Mouse (Mus musculus): Measurements from ENCODE around the gene Mrtfa. TPM values are rescaled to one million over a fixed set of nuclear protein-coding genes. Genes with fewer than 3 reads are reported as not detected.

The Mrtfa gene
- polyA plus RNA-seq, 1 experiment from 2014 or later = 23.8 TPM

DNA sequence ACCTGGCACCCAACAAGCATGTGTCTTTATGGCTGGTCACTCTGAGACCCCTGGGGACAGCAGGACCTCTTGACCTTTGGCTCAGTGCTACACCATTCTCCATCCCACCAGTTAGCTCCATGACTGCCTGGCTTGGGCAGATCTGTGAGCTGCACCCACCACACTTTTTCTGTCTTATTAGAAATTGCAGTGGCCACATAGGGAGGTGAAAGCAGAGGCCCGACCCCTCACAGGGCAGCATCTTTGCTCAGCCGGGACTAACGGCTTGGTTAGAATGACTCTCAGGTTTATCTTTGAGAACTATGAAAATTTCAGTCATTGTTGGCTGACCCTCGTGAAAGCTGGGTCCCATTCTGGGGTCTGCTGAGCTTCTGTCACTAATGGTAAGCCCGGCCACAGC is 163.7 kb downstream of the Mrtfa start:
- WGBS = 74% methylated on average over 5 of the region's 5 CpGs
- Histone ChIP-seq H3K4me1 (ENCODE audit: control insufficient read depth, insufficient read depth, low read length) (no peaks in the 10 kb centered on the region), H3K27ac (ENCODE audit: low read depth, low read length) (no peak overlapping the region), H3K9me3 (ENCODE audit: control insufficient read depth, low read length) (no peaks in the 10 kb centered on the region), H3K4me3 (ENCODE audit: low read depth, low read length) (no peak overlapping the region), H3K4me2 (ENCODE audit: low read depth) (no peak overlapping the region), H3K27me3 (ENCODE audit: control insufficient read depth, insufficient read depth, low read length) (no peaks in the 10 kb centered on the region), H3K36me3 (ENCODE audit: control insufficient read depth, insufficient read depth, low read length) (no peaks in the 10 kb centered on the region), H3K9ac (ENCODE audit: low read length) (no peak overlapping the region)
- no peak for DNase-seq (ENCODE audit: low spot score)
- no peak for ATAC-seq (ENCODE audit: insufficient read depth, low FRiP score, low TSS enrichment)

DNA sequence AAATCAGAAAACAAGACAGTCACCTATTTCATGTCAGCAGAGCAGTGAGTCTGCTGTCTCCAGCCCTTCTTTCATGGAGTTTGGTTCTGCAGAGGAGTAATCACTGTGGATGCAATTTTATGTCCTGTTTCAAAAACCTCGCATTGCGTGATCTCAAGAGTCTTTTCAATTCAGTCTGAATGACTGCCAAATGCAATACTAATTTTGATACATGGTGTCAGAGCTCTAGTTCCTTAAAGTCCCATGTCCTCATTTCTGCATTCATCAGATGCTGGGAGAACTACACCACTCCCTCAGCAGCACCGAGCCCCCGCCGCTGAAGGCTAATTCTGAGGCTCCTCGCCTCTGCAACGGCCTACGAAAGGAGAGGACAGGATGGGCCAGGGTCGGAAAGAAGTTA is 166.7 kb downstream of the Mrtfa start:
- no peaks in the 10 kb centered on the region for H3K36me3 ChIP-seq (ENCODE audit: control insufficient read depth, insufficient read depth, low read length)
- H3K4me3 ChIP-seq (ENCODE audit: low read depth, low read length) = no peak overlapping the region
- H3K27me3 ChIP-seq (ENCODE audit: control insufficient read depth, insufficient read depth, low read length) = no peaks in the 10 kb centered on the region
- no peak overlapping the region for H3K9ac ChIP-seq (ENCODE audit: low read length)
- H3K4me2 ChIP-seq (ENCODE audit: low read depth) = no peak overlapping the region
- ATAC-seq (ENCODE audit: insufficient read depth, low FRiP score, low TSS enrichment) (no peak), DNase-seq (ENCODE audit: low spot score) (no peak)
- no peak overlapping the region for H3K27ac ChIP-seq (ENCODE audit: low read depth, low read length)
- H3K4me1 ChIP-seq (ENCODE audit: control insufficient read depth, insufficient read depth, low read length) = no peaks in the 10 kb centered on the region
- no peaks in the 10 kb centered on the region for H3K9me3 ChIP-seq (ENCODE audit: control insufficient read depth, low read length)
- 92% methylated on average over 9 of the region's 9 CpGs for WGBS

DNA sequence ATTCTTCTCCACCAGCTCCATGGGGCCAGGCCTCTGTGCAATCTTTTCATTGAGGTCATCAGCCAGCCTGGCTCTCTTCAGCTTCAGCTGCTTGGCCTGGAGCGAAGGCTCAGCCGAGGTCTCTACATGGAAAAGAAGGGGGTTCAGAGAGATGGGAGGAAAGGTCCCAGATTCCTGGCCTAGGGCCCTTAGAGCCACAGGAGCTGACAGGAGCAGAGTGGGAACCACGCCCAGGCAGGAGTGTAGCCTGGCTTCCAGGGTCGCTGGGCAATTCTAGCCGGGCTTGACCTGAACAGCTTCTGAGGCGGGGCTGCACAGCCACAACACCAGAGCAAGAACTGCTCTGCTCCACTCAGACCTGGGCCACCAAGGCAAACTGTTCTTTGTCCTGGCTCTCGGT is 168.1 kb downstream of the Mrtfa start:
- no peaks in the 10 kb centered on the region for H3K9me3 ChIP-seq (ENCODE audit: control insufficient read depth, low read length)
- H3K4me2 ChIP-seq (ENCODE audit: low read depth) = no peak overlapping the region
- ATAC-seq (ENCODE audit: insufficient read depth, low FRiP score, low TSS enrichment) (no peak), DNase-seq (ENCODE audit: low spot score) (no peak)
- no peak overlapping the region for H3K4me3 ChIP-seq (ENCODE audit: low read depth, low read length)
- no peak overlapping the region for H3K9ac ChIP-seq (ENCODE audit: low read length)
- peaks cover 6% of the 10 kb centered on the region for H3K36me3 ChIP-seq (ENCODE audit: control insufficient read depth, insufficient read depth, low read length)
- no peaks in the 10 kb centered on the region for H3K27me3 ChIP-seq (ENCODE audit: control insufficient read depth, insufficient read depth, low read length)
- WGBS = 90% methylated on average over 7 of the region's 7 CpGs
- H3K4me1 ChIP-seq (ENCODE audit: control insufficient read depth, insufficient read depth, low read length) = no peaks in the 10 kb centered on the region
- H3K27ac ChIP-seq (ENCODE audit: low read depth, low read length) = no peak overlapping the region

DNA sequence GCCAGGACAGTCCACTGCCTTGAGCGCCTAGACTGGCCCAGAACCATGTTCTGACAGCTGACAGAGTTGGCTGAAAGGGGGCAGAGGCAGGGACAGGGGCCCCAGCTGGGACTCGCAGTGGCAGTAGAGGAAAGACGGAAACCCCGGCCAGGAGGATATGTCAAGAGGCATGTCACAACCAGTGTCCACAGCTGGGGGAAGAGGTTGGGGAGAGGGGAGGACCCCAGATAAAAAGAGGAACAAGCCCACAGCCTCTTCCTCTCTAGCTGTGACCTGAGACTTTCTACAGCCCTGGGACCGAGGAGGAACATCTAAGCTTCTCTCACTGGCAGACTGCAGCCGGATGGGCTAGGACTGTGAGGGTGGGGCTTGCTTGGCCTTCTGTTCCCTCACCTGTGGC is 169.2 kb downstream of the Mrtfa start:
- Histone ChIP-seq H3K9ac (ENCODE audit: low read length) (no peak overlapping the region), H3K27ac (ENCODE audit: low read depth, low read length) (no peak overlapping the region), H3K4me3 (ENCODE audit: low read depth, low read length) (no peak overlapping the region), H3K27me3 (ENCODE audit: control insufficient read depth, insufficient read depth, low read length) (no peaks in the 10 kb centered on the region), H3K4me1 (ENCODE audit: control insufficient read depth, insufficient read depth, low read length) (no peaks in the 10 kb centered on the region), H3K4me2 (ENCODE audit: low read depth) (no peak overlapping the region), H3K9me3 (ENCODE audit: control insufficient read depth, low read length) (no peaks in the 10 kb centered on the region), H3K36me3 (ENCODE audit: control insufficient read depth, insufficient read depth, low read length) (peaks cover 6% of the 10 kb centered on the region)
- 82% methylated on average over 6 of the region's 6 CpGs for WGBS
- ATAC-seq (ENCODE audit: insufficient read depth, low FRiP score, low TSS enrichment) (no peak), DNase-seq (ENCODE audit: low spot score) (no peak)

DNA sequence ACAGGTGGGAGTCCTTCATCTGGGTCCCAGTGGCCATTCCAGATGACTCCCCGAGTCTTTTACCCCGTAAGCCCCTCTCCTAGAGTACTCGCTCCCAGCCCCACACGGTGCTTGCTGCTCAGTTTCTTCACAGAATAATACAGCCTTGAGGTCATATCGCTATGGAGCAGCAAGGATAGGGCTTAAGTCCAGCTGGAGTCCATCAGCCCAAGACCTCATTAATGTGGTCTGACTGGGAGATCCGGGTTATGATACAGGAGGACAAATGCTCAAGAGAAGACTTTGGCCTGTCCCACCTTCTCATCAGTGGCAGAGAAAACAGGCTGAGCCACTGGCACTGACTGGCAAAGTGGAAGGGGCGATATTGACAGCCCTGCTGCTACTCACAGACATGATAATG is 173.2 kb downstream of the Mrtfa start:
- no peak overlapping the region for H3K4me2 ChIP-seq (ENCODE audit: low read depth)
- no peaks in the 10 kb centered on the region for H3K27me3 ChIP-seq (ENCODE audit: control insufficient read depth, insufficient read depth, low read length)
- H3K4me3 ChIP-seq (ENCODE audit: low read depth, low read length) = no peak overlapping the region
- H3K9ac ChIP-seq (ENCODE audit: low read length) = no peak overlapping the region
- peaks cover 9% of the 10 kb centered on the region for H3K36me3 ChIP-seq (ENCODE audit: control insufficient read depth, insufficient read depth, low read length)
- 89% methylated on average over 7 of the region's 7 CpGs for WGBS
- no peaks in the 10 kb centered on the region for H3K4me1 ChIP-seq (ENCODE audit: control insufficient read depth, insufficient read depth, low read length)
- H3K27ac ChIP-seq (ENCODE audit: low read depth, low read length) = no peak overlapping the region
- ATAC-seq (ENCODE audit: insufficient read depth, low FRiP score, low TSS enrichment) (no peak), DNase-seq (ENCODE audit: low spot score) (no peak)
- no peaks in the 10 kb centered on the region for H3K9me3 ChIP-seq (ENCODE audit: control insufficient read depth, low read length)

DNA sequence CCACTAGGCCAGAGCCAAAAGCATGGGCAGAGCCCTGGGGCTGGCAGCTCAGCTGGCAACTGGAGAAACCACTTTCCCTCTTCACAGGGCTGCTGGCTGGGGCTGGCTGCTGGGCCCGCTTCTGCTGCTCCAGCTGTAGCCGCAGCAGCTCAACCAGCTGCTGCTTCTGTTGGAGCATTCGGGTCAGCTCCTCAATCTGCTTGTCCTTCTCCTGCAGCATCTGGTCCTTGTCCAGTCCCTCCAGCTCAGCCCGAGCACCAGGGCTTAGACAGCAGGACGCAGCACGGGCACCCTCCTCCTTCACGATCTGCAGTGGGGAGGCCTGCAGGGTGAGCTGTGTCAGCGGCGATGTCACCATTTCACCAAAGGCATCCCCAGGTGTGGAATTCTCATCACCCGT is 174.1 kb downstream of the Mrtfa start:
- H3K9me3 ChIP-seq (ENCODE audit: control insufficient read depth, low read length) = no peaks in the 10 kb centered on the region
- H3K4me2 ChIP-seq (ENCODE audit: low read depth) = no peak overlapping the region
- H3K9ac ChIP-seq (ENCODE audit: low read length) = no peak overlapping the region
- no peaks in the 10 kb centered on the region for H3K4me1 ChIP-seq (ENCODE audit: control insufficient read depth, insufficient read depth, low read length)
- no peak overlapping the region for H3K27ac ChIP-seq (ENCODE audit: low read depth, low read length)
- 88% methylated on average over 10 of the region's 10 CpGs for WGBS
- no peak for ATAC-seq (ENCODE audit: insufficient read depth, low FRiP score, low TSS enrichment)
- no peak for DNase-seq (ENCODE audit: low spot score)
- no peak overlapping the region for H3K4me3 ChIP-seq (ENCODE audit: low read depth, low read length)
- H3K36me3 ChIP-seq (ENCODE audit: control insufficient read depth, insufficient read depth, low read length) = peaks cover 9% of the 10 kb centered on the region
- H3K27me3 ChIP-seq (ENCODE audit: control insufficient read depth, insufficient read depth, low read length) = no peaks in the 10 kb centered on the region

DNA sequence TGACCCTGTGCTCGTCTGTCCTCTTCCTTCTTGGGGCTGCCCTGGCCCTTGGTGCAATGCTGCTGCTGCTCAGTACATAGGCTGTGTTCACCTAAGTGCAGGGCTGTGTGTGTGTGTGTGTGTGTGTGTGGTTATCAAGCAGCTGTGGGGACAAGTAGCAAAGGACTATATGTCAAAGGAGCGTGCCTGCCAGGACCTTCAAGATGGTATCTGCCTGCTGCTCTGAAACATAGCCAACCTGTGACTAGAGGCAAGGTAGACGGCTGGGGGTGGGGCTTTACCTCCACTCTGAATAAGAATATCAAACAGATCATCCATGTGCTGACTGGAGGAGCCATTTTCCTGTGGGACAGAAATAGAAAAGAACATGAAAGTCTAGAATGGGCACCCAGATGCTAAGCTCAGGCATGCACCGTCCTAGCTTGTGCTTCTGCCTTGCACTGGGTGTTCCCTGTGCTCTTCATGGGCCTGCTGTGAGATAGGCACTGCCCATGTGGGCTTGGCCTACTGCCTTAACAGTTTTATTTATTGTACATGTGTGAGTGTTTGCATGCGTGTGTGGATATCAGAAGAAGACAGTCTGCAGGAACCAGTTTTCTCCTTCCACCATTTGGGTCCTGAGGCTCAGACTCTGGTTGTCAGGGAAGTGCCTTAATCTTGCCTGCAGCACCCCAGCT is 175.4 kb downstream of the Mrtfa start:
- ATAC-seq (ENCODE audit: insufficient read depth, low FRiP score, low TSS enrichment) = no peak
- Histone ChIP-seq H3K4me1 (ENCODE audit: control insufficient read depth, insufficient read depth, low read length) (no peaks in the 10 kb centered on the region), H3K4me3 (ENCODE audit: low read depth, low read length) (no peak overlapping the region), H3K36me3 (ENCODE audit: control insufficient read depth, insufficient read depth, low read length) (peaks cover 9% of the 10 kb centered on the region), H3K9ac (ENCODE audit: low read length) (no peak overlapping the region), H3K9me3 (ENCODE audit: control insufficient read depth, low read length) (no peaks in the 10 kb centered on the region), H3K4me2 (ENCODE audit: low read depth) (no peak overlapping the region), H3K27me3 (ENCODE audit: control insufficient read depth, insufficient read depth, low read length) (no peaks in the 10 kb centered on the region), H3K27ac (ENCODE audit: low read depth, low read length) (no peak overlapping the region)
- 86% methylated on average over 5 of the region's 5 CpGs for WGBS
- DNase-seq (ENCODE audit: low spot score) = no peak

DNA sequence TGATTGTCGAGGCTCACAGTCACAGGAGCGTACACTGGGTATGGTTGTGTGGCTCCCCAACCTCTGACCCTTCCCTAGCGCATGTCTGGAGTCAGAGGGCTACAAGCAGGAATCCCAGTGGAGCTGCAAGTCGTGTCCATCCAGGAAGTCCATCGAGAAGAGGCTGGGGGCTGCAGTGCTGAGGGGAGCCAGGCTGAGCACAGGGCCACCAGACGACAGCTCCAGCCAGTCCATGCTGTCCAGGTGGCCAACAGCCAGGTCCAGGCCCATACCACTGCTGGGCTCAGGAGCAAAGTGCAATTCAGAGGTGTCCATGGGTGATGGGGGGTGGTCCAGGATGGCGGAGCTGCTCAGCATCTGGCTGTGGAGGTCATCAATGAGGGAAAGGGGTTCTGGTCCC is 177.4 kb downstream of the Mrtfa start:
- 90% methylated on average over 7 of the region's 7 CpGs for WGBS
- Histone ChIP-seq H3K4me2 (ENCODE audit: low read depth) (no peak overlapping the region), H3K27me3 (ENCODE audit: control insufficient read depth, insufficient read depth, low read length) (no peaks in the 10 kb centered on the region), H3K4me1 (ENCODE audit: control insufficient read depth, insufficient read depth, low read length) (no peaks in the 10 kb centered on the region), H3K4me3 (ENCODE audit: low read depth, low read length) (no peak overlapping the region), H3K36me3 (ENCODE audit: control insufficient read depth, insufficient read depth, low read length) (peaks cover 8% of the 10 kb centered on the region), H3K27ac (ENCODE audit: low read depth, low read length) (no peak overlapping the region), H3K9ac (ENCODE audit: low read length) (no peak overlapping the region), H3K9me3 (ENCODE audit: control insufficient read depth, low read length) (no peaks in the 10 kb centered on the region)
- ATAC-seq (ENCODE audit: insufficient read depth, low FRiP score, low TSS enrichment) (no peak), DNase-seq (ENCODE audit: low spot score) (no peak)

DNA sequence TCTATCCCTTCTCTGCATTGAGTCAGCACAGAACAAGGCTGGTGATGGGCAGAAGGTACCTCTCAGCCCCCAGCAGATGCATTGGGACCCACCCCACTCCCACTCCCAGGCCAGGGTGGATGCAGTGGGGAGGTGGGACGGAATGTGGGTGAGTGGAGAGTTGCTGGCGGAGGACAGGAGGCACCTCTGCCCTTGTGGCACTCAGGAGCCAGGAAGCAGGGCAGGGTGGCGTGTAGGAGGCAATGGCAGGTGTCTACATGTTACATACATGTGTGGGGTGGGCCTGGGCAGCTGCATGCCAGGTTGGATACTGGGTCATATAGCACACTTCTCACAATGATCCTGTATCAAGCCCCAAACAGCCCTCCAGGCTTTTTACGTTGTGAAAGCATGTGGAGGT is 178.2 kb downstream of the Mrtfa start:
- DNase-seq (ENCODE audit: low spot score) (no peak), ATAC-seq (ENCODE audit: insufficient read depth, low FRiP score, low TSS enrichment) (no peak)
- Histone ChIP-seq H3K9ac (ENCODE audit: low read length) (no peak overlapping the region), H3K27me3 (ENCODE audit: control insufficient read depth, insufficient read depth, low read length) (no peaks in the 10 kb centered on the region), H3K36me3 (ENCODE audit: control insufficient read depth, insufficient read depth, low read length) (peaks cover 3% of the 10 kb centered on the region; the same call in 1 of the 2 replicates), H3K4me1 (ENCODE audit: control insufficient read depth, insufficient read depth, low read length) (no peaks in the 10 kb centered on the region), H3K9me3 (ENCODE audit: control insufficient read depth, low read length) (no peaks in the 10 kb centered on the region), H3K4me2 (ENCODE audit: low read depth) (no peak overlapping the region), H3K27ac (ENCODE audit: low read depth, low read length) (no peak overlapping the region), H3K4me3 (ENCODE audit: low read depth, low read length) (no peak overlapping the region)
- WGBS = 94% methylated on average over 4 of the region's 4 CpGs

Measured in neural tube, embryonic 11.5 days (tissue).